Mouse (Mus musculus) myocyte (in vitro differentiated cells): ENCODE measurements around the gene Pate4. TPM values are rescaled to one million over a fixed set of nuclear protein-coding genes. Genes with fewer than 3 reads are reported as not detected.
"Not testable (repeated sequence)": the region's sequence is repeated elsewhere in the genome, so short reads cannot be mapped to it uniquely, and the experiment has no call there.

Experiments used
- H3K27me3 ChIP-seq: one replicate; pipeline ENCODE4 v1.6.1; 2011; ENCODE audit not compliant: control insufficient read depth, insufficient read depth, insufficient read length
- H3K36me3 ChIP-seq: one replicate; pipeline ENCODE4 v1.6.1; 2011; ENCODE audit not compliant: control insufficient read depth, insufficient read depth
- H3K4me2 ChIP-seq: one replicate; pipeline ENCODE4 v1.6.1; 2011; ENCODE audit warnings: low read depth, control low read depth
- H3K4me3 ChIP-seq: one replicate; pipeline ENCODE4 v1.5.1; 2011; ENCODE audit warnings: mild to moderate bottlenecking, control low read depth, moderate library complexity
- H3K79me2 ChIP-seq: one replicate; pipeline ENCODE4 v1.6.1; 2011; ENCODE audit not compliant: control insufficient read depth, insufficient read depth
- H3ac ChIP-seq: one replicate; pipeline ENCODE4 v1.6.1; 2011; ENCODE audit not compliant: control insufficient read depth, insufficient read length
- CEBPB ChIP-seq: IDR thresholded peaks from 2 replicates; pipeline ENCODE4 v1.6.1; 2011; ENCODE audit warnings: mild to moderate bottlenecking, moderate library complexity; ENCODE audit not compliant: poor library complexity, insufficient read depth, severe bottlenecking
- E2F4 ChIP-seq: IDR thresholded peaks from one replicate; pipeline ENCODE4 v1.6.1; 2011; ENCODE audit warnings: mild to moderate bottlenecking, control low read depth, moderate library complexity; ENCODE audit not compliant: insufficient read depth
- MAX ChIP-seq: IDR thresholded peaks from one replicate; pipeline ENCODE4 v1.6.1; 2011; ENCODE audit warnings: low read depth, mild to moderate bottlenecking, control low read depth
- MYOD1 ChIP-seq, 3 experiments: IDR thresholded peaks; one replicate each; pipeline ENCODE4 v1.6.1; 2011; ENCODE audit warnings: control low read depth in 2 of 3, low read depth in 2 of 3, mild to moderate bottlenecking in 2 of 3, moderate library complexity in 1 of 3; ENCODE audit not compliant: insufficient read length in 2 of 3, control insufficient read depth in 1 of 3
- MYOG ChIP-seq, 3 experiments: IDR thresholded peaks; one replicate each; pipeline ENCODE4 v1.6.1; 2011; ENCODE audit warnings: control low read depth in 2 of 3, low read depth in 2 of 3, mild to moderate bottlenecking in 2 of 3; ENCODE audit not compliant: insufficient read length in 2 of 3, control insufficient read depth in 1 of 3, insufficient read depth in 1 of 3
- POLR2A ChIP-seq: IDR thresholded peaks from one replicate; pipeline ENCODE4 v1.6.1; 2011; ENCODE audit warnings: low read depth, mild to moderate bottlenecking, control low read depth, moderate library complexity; ENCODE audit not compliant: insufficient read length
- POLR2AphosphoS2 ChIP-seq: IDR thresholded peaks from one replicate; pipeline ENCODE4 v1.6.1; 2011; ENCODE audit warnings: low read depth, control low read depth; ENCODE audit not compliant: insufficient read length
- REST ChIP-seq: IDR thresholded peaks from one replicate; pipeline ENCODE4 v1.6.1; 2011; ENCODE audit warnings: mild to moderate bottlenecking, control low read depth, moderate library complexity; ENCODE audit not compliant: insufficient read depth, insufficient read length
- SRF ChIP-seq: IDR thresholded peaks from one replicate; pipeline ENCODE4 v1.6.1; 2011; ENCODE audit warnings: low read depth; ENCODE audit not compliant: control insufficient read depth, insufficient read length
- TCF12 ChIP-seq: IDR thresholded peaks from one replicate; pipeline ENCODE4 v1.6.1; 2011; ENCODE audit warnings: mild to moderate bottlenecking, control low read depth; ENCODE audit not compliant: poor library complexity, insufficient read depth, severe bottlenecking
- TCF3 ChIP-seq: IDR thresholded peaks from one replicate; pipeline ENCODE4 v1.6.1; 2011; ENCODE audit warnings: low read depth, control low read depth; ENCODE audit not compliant: insufficient read length
- USF1 ChIP-seq: IDR thresholded peaks from one replicate; pipeline ENCODE4 v1.6.1; 2011; ENCODE audit warnings: low read depth, mild to moderate bottlenecking, control low read depth, moderate library complexity
- polyA plus RNA-seq: library from polyadenylated mRNA; unstranded; fragments of >200 nt; fragmentation: generic; extraction: Trizol; gene quantifications from one replicate; pipeline ENCODE4 v1.2.1, GENCODE M21; 2012; ENCODE audit warnings: missing spikeins

Gene Pate4
- polyA plus RNA-seq = not detected

GRCm38 (mm10) chr9:35611841-35612240 lies at the start of gene Pate4:
TSS of gene Pate4 (minus strand) at chr9:35611941.
- Histone ChIP-seq H3K79me2 (no peaks in the 10 kb centered on the region), H3K36me3 (no peaks in the 10 kb centered on the region), H3K4me2 (no peak within 1 kb of the TSS), H3ac (no peak within 1 kb of the TSS), H3K27me3 (no peaks in the 10 kb centered on the region), H3K4me3 (no peak within 1 kb of the TSS)
- TF ChIP-seq MYOG (IDR thresholded peaks at IDR 0.05; ENCODE audit: control insufficient read depth in 1 of 3, insufficient read depth in 1 of 3, insufficient read length in 2 of 3, low read depth in 2 of 3) (no peak), MYOD1 (IDR thresholded peaks at IDR 0.05; ENCODE audit: control insufficient read depth in 1 of 3, insufficient read length in 2 of 3, low read depth in 2 of 3) (no peak), POLR2A (no peak), MAX (no peak), CEBPB (no peak)

- TF ChIP-seq MYOD1 (IDR thresholded peaks at IDR 0.05; ENCODE audit: control insufficient read depth in 1 of 3, insufficient read length in 2 of 3, low read depth in 2 of 3) (no peak), TCF3 (no peak), MYOG (IDR thresholded peaks at IDR 0.05; ENCODE audit: control insufficient read depth in 1 of 3, insufficient read depth in 1 of 3, insufficient read length in 2 of 3, low read depth in 2 of 3) (no peak), REST (no peak), POLR2A (no peak), USF1 (no peak), E2F4 (no peak), SRF (no peak), CEBPB (no peak), POLR2AphosphoS2 (no peak), MAX (no peak)
- Histone ChIP-seq H3K79me2 (no peaks in the 10 kb centered on the region), H3K4me2 (no peak within 1 kb of the TSS), H3K36me3 (no peaks in the 10 kb centered on the region), H3K27me3 (no peaks in the 10 kb centered on the region), H3ac (no peak within 1 kb of the TSS), H3K4me3 (no peak within 1 kb of the TSS)
Measured at GRCm38 (mm10) chr9:35648102-35648501, 36.4 kb upstream of the Pate4 start, which contains the start of gene Pate3. TSS of gene Pate3 (minus strand) at chr9:35648202.

- Histone ChIP-seq H3K36me3 (no peaks in the 10 kb centered on the region), H3ac (no peak overlapping the region), H3K4me3 (no peak overlapping the region), H3K4me2 (no peak overlapping the region), H3K27me3 (no peaks in the 10 kb centered on the region), H3K79me2 (no peaks in the 10 kb centered on the region)
- TF ChIP-seq TCF3 (no peak), TCF12 (no peak), E2F4 (no peak), MYOG (IDR thresholded peaks at IDR 0.05; ENCODE audit: control insufficient read depth in 1 of 3, insufficient read depth in 1 of 3, insufficient read length in 2 of 3, low read depth in 2 of 3) (no peak), CEBPB (no peak), REST (no peak), MAX (no peak), POLR2AphosphoS2 (no peak), POLR2A (no peak), MYOD1 (IDR thresholded peaks at IDR 0.05; ENCODE audit: control insufficient read depth in 1 of 3, insufficient read length in 2 of 3, low read depth in 2 of 3) (no peak), SRF (no peak), USF1 (no peak)
Measured at GRCm38 (mm10) chr9:35632981-35633380, 21.2 kb upstream of the Pate4 start.

- H3K4me2 ChIP-seq, H3ac ChIP-seq, H3K4me3 ChIP-seq, H3K36me3 ChIP-seq, H3K27me3 ChIP-seq, H3K79me2 ChIP-seq: not testable (repeated sequence)
Measured at GRCm38 (mm10) chr9:35616784-35617183, 5.0 kb upstream of the Pate4 start.

- TF ChIP-seq USF1 (no peak), MAX (no peak), E2F4 (no peak)
- no peaks in the 10 kb centered on the region for H3K79me2 ChIP-seq
- H3ac ChIP-seq = no peak overlapping the region
- no peak overlapping the region for H3K4me3 ChIP-seq
- no peak overlapping the region for H3K4me2 ChIP-seq
- no peaks in the 10 kb centered on the region for H3K27me3 ChIP-seq
- H3K36me3 ChIP-seq = no peaks in the 10 kb centered on the region
Measured at GRCm38 (mm10) chr9:35614005-35614404, 2.3 kb upstream of the Pate4 start.
